Mouse (Mus musculus): ENCODE measurements around the gene Xpot.

Xpot gene

DNA sequence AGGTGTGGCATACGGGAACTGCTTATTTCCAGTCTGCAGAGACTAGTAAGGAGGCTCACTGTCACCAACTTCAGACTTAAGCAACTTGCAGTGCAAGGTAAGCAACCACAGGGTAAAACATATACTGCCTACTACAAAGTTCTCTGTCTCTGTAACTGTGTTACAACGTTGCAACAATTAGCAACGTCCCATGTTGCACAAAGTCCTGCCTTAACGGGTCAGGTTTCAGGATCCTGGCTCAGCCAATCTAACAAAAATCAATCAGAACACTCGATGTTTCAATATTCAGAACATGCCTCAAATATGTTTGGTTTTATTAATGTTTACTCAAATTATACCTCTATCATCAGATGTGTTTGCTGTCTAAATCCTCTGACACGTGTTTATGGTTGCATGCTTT, 3.7 kb downstream of the Xpot start:
- no peak for DNase-seq (ENCODE audit: low spot score in 2 of 2)

DNA sequence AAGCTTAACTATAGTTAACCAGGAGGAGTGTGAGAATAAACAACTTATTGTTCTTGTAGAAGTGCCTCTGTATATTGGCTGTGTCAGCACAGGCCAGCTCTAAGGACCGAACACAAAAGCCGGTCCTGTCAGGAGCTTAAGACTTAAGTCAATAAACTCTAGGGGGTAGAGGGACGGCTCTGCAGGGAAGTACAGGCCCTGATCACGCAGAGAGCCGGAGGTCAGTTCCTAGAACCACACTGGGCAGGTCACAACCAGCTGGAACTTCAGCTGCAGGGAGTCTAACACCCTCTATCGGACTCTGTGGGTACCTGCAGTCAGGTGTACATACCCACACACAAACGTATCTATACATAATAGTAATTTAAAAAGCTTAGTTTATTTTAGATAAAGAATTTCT, 10.2 kb downstream of the Xpot start:
- DNase-seq (ENCODE audit: low spot score in 2 of 2): no peak

DNA sequence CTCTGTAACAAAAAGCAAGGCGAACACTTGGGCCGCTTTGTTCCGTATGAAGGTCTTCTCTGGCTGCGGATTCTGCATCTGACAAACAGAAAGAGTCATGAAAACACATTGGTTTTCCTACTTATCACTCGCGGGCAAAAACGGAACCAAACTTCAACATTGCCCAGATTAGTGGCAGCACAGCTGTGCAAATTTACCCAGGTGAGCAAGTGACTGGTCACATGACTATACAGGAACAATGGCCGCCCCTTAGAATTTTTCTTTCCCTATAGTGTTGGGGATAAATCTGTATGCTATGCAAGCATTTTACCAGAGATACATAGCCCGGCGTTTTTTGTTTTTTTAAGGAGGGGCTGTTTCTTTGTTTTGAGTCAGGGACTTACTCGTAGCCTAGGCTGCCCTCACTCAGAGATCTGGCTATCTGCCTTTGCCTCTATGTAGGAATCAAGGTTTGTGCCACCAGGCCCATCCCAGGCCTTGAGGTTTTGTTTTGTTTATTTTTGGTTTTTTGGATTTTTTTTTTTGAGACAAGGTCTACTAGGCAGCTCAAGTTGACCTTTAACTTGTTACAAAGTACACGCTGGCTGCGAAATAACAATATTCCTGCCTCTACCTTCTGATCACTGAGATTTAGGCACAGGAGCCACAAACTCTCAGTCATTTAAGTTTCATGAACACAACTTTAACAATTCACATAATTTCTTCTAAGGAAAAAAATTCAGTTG, 10.8 kb downstream of the Xpot start:
- DNase-seq (ENCODE audit: low spot score in 2 of 2): no peak

DNA sequence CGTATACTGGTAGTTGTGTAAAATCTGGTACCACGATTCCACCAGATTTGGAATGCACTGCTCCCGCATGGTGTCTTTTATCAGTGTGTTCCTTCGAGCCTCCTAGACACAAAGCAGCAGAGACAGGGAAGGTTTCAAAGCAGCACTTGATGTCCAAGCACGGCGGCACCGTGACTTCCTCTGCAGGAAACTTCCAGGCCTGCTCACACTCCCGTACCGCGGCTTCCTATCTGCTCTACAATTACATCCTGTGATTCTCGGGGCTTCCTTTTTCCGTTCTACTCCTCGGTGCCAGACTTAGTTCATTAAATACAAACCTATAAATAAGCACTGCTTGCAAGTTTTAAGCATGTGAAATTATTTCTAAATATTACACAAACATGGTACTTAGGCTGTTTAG, 12.6 kb downstream of the Xpot start:
- DNase-seq (ENCODE audit: low spot score in 2 of 2): no peak

DNA sequence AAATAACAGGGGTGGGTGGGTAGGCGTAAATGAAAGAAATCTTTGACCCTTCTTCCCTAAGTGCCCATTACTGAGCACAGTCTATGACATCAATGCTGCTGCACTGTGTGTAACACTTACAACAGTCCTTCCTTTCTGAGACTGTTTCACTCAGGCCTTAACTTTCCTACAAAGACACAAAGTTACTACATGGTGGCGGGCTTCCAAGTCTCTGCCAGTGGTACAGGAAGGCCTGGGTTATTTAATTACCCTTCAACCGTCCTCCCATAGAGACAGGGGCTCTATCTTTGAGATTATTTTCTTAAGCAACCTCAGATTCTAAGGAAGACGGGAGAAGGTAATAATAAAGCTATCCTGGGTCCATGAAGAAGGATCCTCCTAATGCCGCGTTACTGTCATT, 13.7 kb downstream of the Xpot start:
- DNase-seq (ENCODE audit: low spot score in 2 of 2): no peak

DNA sequence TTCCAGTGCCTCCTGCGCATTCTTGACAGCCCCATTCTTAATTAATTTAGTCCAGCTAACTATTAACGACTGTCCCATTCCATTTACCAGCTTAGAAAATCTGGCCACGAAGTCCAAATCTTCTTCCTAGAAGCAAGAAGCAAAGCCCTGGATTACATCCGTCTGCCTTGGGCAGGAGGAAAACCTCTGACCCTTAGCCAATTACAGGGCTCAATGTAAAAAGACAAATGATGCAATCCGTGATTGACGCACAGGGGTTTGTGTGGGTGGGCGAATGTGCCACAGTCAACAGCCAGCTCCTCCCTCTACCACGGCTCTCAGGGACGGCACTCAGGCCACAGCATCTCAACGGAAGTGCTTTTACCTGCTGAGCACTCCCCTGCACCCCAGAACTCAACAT, 14.5 kb downstream of the Xpot start:
- no peak for DNase-seq (ENCODE audit: low spot score in 2 of 2)

DNA sequence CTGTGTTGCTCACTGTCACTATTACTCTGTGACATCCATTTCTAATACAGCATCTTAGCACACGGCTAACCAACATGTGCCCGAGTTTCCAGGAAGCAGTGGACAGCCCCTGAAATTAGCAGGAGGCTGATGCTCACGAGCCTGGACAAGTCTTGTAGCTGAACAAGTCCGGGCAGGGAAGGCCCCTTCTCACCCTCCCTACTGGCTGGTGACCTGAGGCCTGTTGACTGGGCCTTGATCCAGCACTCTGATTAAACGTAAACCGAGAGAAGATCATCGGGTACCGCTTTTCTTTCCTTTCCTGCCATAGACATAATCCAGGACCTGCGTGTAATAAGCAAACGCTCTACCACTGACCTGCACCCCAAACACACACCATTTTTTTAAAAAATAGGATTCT, 18.0 kb downstream of the Xpot start:
- DNase-seq (ENCODE audit: low spot score in 2 of 2): no peak

DNA sequence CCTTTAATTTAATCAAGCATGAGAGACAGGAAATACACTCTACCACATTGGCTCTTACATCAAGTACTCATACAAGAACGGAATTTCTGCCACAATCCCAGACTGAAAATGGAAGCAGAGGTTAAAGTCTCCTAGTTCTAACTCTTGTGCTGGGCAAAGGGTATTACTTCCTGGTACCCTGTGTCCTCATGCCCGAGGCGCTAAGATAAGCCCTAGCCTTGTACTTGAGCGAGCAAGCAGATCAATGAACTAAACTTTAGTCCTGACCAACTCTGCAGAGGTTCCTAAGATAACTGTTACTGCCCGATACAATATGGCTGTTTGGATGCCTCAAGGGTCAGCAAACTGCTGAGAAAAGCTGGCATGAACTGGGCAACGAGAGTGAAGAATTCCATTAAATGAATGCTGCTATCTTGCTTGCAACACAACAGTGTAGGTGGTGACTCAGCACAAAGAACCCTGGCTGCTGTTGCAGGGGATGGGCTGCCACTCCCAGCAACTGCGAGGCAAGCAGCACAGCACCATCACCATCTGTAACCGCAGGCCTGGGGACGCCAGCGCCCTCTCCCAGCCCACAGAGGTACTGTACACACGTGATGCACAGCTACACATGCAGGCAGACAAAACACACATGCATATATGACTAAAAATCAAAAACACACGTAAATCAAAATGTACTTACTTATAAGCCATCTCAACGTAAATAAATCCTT, 21.3 kb downstream of the Xpot start:
- DNase-seq (ENCODE audit: low spot score in 2 of 2): no peak

DNA sequence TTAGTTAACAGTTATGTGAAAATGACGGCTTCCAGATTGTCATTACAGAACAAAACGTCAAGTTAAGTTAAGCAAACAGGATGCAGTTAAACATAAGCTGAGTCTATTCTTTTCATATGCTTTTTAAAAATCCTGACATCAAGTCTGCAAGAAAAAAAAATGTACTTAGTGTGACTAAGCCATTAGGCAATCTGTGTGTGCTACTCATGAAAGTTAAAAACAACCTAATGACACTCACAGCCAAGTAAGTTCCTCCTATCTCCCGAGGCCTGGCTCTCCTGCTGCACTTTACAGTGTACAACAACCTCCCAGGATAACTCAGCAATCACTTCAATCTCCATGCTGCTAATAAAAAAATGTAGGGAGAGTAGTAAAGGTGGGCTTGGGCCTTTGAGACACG, 22.6 kb downstream of the Xpot start:
- no peak for DNase-seq (ENCODE audit: low spot score in 2 of 2)

DNA sequence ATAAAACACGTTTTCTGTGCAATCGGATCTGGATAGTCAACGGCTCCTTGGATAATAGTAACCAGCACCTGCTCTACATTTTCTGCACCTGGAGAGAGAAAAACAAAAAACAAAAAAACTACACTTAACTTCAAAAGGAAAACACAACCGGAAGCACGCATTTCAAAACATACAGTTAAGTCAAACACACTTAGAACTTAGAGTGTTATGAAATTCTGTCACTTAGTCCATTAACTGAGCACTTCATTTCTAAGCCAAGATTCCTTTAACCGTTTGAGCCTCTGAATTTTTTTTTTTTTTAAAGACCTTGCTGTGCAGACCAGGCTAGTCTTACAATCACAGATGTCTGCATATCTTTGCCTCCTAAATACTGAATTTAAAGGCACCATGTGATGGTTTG, 24.9 kb downstream of the Xpot start:
- DNase-seq (ENCODE audit: low spot score in 2 of 2): no peak

DNA sequence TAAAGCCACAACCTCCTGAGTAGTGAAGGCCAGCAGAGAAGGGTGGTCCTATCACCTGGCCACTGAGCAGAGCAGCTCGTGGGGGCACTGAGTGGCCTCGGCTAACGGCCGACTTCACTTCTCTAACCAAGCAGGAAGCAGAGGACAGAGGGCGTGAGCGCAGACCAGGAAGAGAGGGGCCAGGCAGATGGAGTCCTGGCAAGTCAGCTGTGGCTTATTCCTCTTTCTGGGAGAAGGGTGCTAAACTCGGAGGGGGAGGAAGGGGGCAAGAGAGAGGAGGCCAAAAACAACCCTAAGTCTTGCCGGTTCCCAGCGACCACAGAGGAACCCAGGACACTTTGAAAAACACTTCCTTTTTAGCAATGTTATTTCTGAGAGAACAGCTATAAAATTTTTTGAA, 29.6 kb downstream of the Xpot start:
- no peak for DNase-seq (ENCODE audit: low spot score in 2 of 2)

DNA sequence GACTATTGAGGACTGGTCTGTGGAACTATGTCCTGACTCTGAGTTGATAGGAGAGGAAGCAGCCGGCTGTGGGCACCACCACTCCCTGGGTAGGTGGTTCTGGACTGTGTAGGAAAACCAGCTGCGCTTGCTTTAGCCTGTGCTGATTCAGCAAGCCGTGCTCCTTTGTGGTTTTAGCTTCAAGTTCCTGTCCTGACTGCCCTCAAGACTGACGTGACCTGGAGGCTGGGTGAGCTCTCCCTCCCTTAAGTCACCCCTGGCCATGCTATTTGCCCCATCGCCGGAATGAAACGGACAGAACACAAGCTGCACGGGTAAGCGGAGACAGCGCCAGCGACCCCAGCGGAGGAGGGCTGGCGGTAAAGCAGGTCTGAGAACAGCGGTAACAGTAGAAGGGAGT, 35.0 kb downstream of the Xpot start:
- peak in 1 of 2 experiments; percentile 16 for DNase-seq (ENCODE audit: low spot score in 2 of 2)

DNA sequence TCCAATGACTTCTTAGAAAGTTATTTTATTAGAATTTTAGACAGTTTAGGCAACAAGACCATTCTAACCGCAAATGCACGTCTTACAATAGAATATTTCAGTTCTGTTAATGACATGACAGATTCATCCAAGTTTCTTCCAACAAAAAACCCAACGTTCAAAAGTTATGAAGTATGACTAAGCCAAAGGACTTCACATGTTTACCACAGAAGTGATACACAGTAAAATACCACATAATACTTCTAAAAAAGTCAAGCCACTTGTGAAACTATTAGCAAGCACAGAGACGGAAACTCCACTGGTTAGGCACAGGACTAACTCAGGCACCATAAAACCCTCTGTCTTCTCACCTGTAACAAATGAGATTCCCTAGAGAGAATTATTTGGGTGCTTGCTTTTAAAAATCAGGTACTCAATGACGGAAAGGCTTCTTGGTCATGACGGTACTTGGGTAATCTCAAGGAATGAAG, 38.7 kb downstream of the Xpot start:
- no peak for DNase-seq (ENCODE audit: low spot score in 2 of 2)

DNA sequence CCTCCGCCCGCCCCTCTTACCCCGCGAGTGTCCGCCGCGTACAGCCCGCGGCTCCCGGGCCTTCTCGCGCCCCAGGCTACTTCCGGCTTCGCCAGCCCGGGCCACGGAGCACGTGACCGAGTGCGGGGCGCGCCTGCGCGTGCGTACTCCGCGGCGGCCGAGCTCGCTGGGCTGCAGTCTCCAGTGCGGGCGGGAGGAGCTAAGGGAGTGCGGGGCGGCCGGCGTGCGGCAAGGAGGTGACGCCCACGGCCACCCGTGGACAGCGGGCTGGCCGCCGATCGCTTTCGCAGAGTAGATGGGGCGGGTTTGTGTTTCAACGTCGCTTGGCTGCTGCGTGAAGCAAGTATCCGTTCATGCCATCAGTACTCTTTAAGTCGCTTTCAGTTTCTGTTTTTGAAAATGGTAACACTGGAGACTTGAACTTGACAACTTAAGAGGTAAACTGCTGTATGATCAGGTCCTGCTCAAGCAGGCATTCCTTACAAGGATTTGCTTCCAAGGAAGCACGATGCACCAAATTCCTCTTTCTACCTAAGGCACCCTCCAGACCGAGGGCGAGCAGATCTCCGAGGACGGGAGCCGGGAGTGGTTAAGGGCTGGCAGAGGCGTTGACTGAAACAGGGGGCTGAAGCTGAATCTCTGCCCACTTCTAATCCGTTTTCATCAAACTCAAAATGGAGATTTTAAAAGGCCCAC, 39.3 kb downstream of the Xpot start, which contains the start of gene Tbk1:
Tbk1 (minus strand) TSS at position 113 of the 696 bp plus-strand sequence.
- peak; percentile 89 to 94 for DNase-seq (ENCODE audit: low spot score in 2 of 2)

DNA sequence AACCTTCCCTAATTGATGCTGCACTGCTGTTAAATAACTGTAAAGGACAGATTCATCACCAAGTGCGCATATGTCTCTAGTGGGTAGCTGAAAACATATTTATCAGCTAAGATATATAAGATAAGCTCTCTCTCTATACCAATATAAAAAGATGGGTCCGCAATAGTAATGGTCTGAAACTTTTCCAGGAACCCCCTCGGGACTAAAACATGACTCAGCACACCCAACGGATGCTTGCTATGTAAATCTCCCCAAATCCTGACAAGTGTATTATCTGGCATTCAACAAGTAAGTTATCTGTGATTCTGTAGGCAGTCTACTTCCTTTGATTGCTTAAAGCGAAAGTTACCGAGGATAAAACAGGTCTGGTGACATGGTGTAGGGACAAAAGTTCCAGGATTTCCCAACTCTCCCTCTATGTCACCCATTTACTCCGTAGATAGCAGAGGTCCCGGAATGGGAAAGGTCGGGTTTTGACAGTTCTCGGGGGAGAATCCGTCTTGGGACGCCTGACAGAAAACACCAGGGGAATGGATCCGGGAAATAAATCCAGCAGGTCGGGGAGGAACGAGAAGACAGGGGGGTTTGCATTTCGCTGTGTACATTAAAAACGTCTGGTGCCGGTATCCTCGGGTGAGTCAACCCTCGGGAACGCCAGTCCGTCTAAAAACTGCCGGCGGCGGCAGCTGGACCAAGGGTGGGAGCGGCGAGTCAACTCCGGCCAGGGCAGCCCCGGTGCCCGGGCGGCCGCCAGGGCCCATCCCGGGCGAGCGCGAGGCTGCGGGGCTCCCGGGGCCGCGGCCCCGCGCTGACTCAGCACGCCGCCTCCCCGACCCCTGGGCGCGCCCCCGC, 40.1 kb downstream of the Xpot start:
- DNase-seq (ENCODE audit: low spot score in 2 of 2): peak in 1 of 2 experiments; percentile 55

DNA sequence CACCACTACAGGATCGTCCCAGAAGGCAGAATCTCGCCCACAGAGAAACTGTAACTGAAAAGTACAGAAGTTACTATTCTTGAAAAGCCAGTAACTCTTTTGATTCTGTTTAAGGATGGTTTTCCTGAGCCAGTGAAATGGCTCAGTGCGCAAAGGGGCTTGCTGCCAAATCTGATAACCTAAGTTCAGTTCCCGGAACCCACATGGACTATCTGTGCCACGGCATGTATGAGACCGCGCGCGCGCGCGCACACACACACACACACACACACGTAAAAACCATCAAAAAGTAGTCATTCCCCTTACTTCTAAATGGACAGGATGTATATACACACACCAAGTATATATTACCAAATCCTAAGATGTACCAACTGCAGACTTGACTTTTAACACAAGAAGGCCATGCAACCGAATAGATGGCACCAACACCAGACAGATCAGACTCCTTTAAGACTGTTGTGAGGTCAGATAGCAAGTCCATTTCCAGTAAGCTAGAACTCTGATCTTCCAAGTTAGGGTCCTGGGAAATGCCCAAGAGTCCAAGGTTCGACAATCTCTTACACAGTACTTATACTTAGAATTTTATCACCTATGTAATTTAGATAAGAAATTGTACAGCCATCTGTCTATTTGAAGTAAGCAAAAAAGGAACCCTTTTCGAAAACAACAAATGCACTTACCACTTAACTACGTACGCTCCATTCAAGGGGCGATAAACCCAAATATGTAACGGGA, 40.9 kb downstream of the Xpot start:
- peak in 1 of 2 experiments; percentile 15 for DNase-seq (ENCODE audit: low spot score in 2 of 2)

DNA sequence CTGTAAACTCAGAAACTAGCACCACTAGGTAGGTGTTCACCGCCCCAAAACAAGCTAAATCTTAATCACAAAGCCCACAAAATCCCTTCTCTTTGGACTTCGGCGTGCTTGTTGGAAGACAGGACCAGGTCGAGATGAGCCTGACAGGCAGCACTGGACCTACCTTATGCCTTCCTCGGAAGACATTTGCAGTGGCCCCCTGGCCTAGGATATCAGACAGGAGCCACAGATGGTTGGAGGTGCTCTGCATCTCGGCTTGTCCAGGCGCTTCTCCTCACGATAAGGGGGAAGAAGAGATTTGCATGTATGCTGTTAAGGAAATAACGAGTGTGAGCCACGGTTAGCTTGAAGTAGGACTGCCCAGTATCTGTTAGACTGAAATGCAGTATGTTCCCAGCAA, 42.1 kb downstream of the Xpot start:
- DNase-seq (ENCODE audit: low spot score in 2 of 2): peak in 1 of 2 experiments; percentile 9

DNA sequence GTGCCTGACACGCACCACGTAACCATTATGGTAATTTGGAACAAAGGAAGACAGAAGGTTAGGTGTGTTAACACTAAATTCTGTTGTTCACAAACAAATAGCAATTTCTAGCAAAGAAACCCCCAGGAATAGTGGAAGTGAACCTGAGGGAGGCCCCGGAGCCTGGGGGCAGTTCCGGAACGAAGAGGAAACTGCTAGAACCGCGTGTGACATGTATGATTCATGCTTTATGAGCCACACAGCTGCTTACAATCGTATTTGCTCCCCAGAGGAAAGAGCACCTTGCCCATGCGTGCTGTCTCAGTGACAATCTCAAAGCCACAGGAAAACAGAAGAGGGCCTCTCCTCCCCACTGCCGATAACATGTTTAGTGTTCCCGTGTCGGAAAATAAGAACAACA, 43.1 kb downstream of the Xpot start:
- peak in 1 of 2 experiments; percentile 32 for DNase-seq (ENCODE audit: low spot score in 2 of 2)

DNA sequence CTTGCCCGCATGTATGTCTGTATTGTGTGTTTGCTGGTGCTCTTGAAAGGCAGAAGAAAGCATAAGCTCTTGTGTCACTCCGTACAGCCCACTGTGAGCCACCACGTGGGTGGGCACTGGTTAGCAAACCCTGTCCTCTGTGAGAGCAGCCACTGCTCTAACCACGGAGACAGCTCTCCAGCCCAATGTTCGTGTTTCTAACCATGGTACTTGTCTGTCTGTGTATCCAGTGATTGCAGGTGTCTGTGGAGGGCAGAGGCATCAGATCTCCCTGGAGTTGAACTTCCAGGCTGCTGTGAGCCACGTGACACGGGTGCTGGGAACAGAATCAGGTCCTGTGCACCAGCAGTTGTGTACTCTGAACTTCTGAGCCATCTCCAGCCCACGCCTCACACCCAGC, 43.8 kb downstream of the Xpot start:
- DNase-seq (ENCODE audit: low spot score in 2 of 2): peak in 1 of 2 experiments; percentile 11

DNA sequence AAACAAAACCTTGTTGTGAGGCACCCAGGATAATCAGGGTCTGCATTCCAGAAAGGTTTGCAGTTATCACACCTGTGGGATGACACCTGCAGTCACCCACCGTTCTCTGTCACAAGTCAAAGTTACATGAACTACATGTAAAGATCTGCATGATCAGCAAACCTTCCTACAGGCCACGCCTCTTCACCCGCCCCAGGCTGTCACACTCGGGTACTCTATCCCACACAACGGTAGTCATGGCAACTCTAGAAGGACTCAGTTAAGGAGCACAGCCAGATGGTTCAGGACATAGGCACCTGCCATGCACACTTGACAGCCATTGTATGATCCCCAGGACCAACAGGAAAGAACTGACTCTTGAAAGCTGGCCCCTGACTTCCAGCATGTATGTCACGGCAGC, 44.7 kb downstream of the Xpot start:
- peak in 1 of 2 experiments; percentile 11 for DNase-seq (ENCODE audit: low spot score in 2 of 2)

DNA sequence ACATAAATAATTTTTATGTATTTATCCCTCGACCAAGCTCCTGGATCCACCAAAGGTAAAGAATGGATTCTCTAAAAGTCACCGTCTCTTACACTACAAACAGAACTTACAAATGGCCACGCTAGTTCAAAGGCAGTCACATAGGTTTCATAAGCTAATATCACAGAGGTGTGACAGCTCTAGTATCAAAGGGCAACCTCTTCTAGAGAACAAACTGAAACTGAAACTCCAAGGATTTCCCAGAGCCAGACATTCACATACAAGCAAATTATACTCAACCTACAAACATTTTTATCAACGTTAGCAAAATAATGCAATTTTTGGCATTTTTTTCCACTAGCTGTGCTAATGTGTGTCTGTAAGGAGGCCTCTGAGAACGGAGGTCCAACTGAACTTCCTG, 45.8 kb downstream of the Xpot start:
- no peak for DNase-seq (ENCODE audit: low spot score in 2 of 2)

All from spleen, postnatal 10 days (tissue).